Mouse (Mus musculus) megakaryocyte, embryonic 14.5 days (primary cell): ENCODE results near the gene Dpep1.

ENCODE experiments used
- FLI1 ChIP-seq: IDR thresholded peaks from 2 replicates; pipeline ENCODE4 v1.6.1; 2012; ENCODE audit warnings: low read length, inconsistent platforms, mixed read lengths
- GATA1 ChIP-seq: IDR thresholded peaks from 3 replicates; pipeline ENCODE4 v1.6.1; 2012; ENCODE audit warnings: mixed read lengths, low read length, inconsistent platforms, borderline replicate concordance

GRCm38 (mm10) chr8:123244382-123244781 is 58.3 kb downstream of the Dpep1 start:
- TF ChIP-seq GATA1, result no peak
- no peak for TF ChIP-seq FLI1
